Mouse (Mus musculus) G1E (cell line): ENCODE measurements around the gene Chst11.

Experiments used
- CTCF ChIP-seq: IDR thresholded peaks from 2 replicates; pipeline ENCODE4 v1.5.1; 2012; ENCODE audit warnings: low read depth, low read length, inconsistent platforms, mixed read lengths
- GATA1 ChIP-seq: IDR thresholded peaks from 2 replicates; pipeline ENCODE4 v1.6.1; 2012; ENCODE audit warnings: borderline replicate concordance, low read length, inconsistent platforms, mixed read lengths

GRCm38 (mm10) chr10:83005003-83005402 lies 19.7 kb downstream of the Chst11 start:
- TF ChIP-seq CTCF (no peak), GATA1 (no peak)
